Mouse (Mus musculus) embryonic facial prominence, embryonic 11.5 days (tissue): ENCODE data around the gene Dhcr7. TPM values are rescaled to one million over a fixed set of nuclear protein-coding genes. Genes with fewer than 3 reads are reported as not detected.

Experiments
- ATAC-seq: fragments of 200-750 bp; cut with Nextera tagmentation; replicated peaks from 2 replicates; pipeline ENCODE4 v1.8.0; 2017; ENCODE audit warnings: low read depth; ENCODE audit not compliant: insufficient number of reproducible peaks, low FRiP score, low TSS enrichment
- DNase-seq: peaks from one replicate; pipeline ENCODE4 v3.0.0-alpha.2; 2015; ENCODE audit warnings: low spot score
- H3K27ac ChIP-seq: fragments of 300-500 bp; sonication (generic); replicated peaks from 2 replicates; pipeline ENCODE4 v1.5.1; 2014; ENCODE audit warnings: mild to moderate bottlenecking, low read depth, low read length, control low read depth
- H3K27me3 ChIP-seq: fragments of 300-500 bp; sonication (generic); 2 replicates; pipeline ENCODE4 v1.6.1; 2014; ENCODE audit warnings: mild to moderate bottlenecking, low read length, moderate library complexity, mixed read lengths; ENCODE audit not compliant: control insufficient read depth, insufficient read depth
- H3K36me3 ChIP-seq: fragments of 300-500 bp; sonication (generic); replicated peaks from 2 replicates; pipeline ENCODE4 v1.6.1; 2014; ENCODE audit warnings: low read depth, mild to moderate bottlenecking, low read length, moderate library complexity, mixed read lengths; ENCODE audit not compliant: control insufficient read depth, insufficient read depth
- H3K4me1 ChIP-seq: fragments of 300-500 bp; sonication (generic); 2 replicates; pipeline ENCODE4 v1.6.1; 2014; ENCODE audit warnings: low read length, mixed read lengths; ENCODE audit not compliant: control insufficient read depth, insufficient read depth
- H3K4me2 ChIP-seq: fragments of 300-500 bp; sonication (generic); 2 replicates; pipeline ENCODE4 v1.6.1; 2014; ENCODE audit warnings: low read depth, mild to moderate bottlenecking, control low read depth, low read length, moderate library complexity
- H3K4me3 ChIP-seq: fragments of 300-500 bp; sonication (generic); 2 replicates; pipeline ENCODE4 v1.5.1; 2014; ENCODE audit warnings: low read depth, low read length, control low read depth
- H3K9ac ChIP-seq: fragments of 300-500 bp; sonication (generic); replicated peaks from 2 replicates; pipeline ENCODE4 v1.6.1; 2014; ENCODE audit warnings: mild to moderate bottlenecking, control low read depth, low read length
- H3K9me3 ChIP-seq: fragments of 300-500 bp; sonication (generic); replicated peaks from 2 replicates; pipeline ENCODE4 v1.6.1; 2016; ENCODE audit warnings: mild to moderate bottlenecking, low read length, inconsistent platforms, mixed read lengths; ENCODE audit not compliant: control insufficient read depth
- WGBS: fragments of 180-500 bp; shearing (Covaris S2); extraction: QIAGEN DNeasy Blood & Tissue Kit; methylation state at CpG from one replicate; pipeline ENCODE4 v1.1.7; 2014; 5-methylcytosine and 5-hydroxymethylcytosine counted together
- microRNA-seq: library from miRNA; unstranded; fragments of <30 nt; microRNA quantifications from one replicate; pipeline ENCODE4, GENCODE M21; 2016; ENCODE audit warnings: borderline number of aligned reads
- polyA plus RNA-seq: library from polyadenylated mRNA; unstranded; fragments of >200 nt; fragmentation: Nextera tagmentation; extraction: Ambion mirVana; gene quantifications from 2 replicates; pipeline ENCODE4 v1.2.1, GENCODE M21; 2014

Gene Dhcr7
- polyA plus RNA-seq, 1 experiment from 2014 or later: 56.4 TPM

DNA sequence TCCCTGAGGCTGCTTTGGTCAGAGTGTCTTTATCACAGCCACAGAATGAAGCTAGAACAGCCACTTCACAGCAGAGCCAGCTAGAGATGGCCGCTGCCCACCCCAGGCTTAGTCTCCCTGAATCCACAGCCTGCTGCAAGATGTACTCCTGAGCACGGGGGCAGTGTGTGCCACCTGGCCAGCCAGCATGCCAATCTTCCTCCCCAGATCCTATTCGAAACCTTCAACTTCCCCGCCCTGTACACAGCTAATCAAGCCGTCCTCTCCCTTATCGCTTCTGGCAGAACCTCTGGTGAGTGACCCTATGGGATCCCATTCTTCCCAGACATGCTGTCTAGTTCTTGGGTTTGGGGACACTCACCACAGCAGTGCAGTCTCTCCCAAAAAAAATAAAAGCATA is 60.8 kb downstream of the Dhcr7 start:
- Histone ChIP-seq H3K9me3 (no peaks in the 10 kb centered on the region), H3K4me3 (no peak overlapping the region), H3K27ac (no peak overlapping the region), H3K4me1 (no peaks in the 10 kb centered on the region), H3K9ac (no peak overlapping the region), H3K4me2 (no peak overlapping the region), H3K27me3 (no peaks in the 10 kb centered on the region), H3K36me3 (no peaks in the 10 kb centered on the region)
- DNase-seq (no peak), ATAC-seq (no peak)
- 72% methylated on average over 6 of the region's 6 CpGs for WGBS

DNA sequence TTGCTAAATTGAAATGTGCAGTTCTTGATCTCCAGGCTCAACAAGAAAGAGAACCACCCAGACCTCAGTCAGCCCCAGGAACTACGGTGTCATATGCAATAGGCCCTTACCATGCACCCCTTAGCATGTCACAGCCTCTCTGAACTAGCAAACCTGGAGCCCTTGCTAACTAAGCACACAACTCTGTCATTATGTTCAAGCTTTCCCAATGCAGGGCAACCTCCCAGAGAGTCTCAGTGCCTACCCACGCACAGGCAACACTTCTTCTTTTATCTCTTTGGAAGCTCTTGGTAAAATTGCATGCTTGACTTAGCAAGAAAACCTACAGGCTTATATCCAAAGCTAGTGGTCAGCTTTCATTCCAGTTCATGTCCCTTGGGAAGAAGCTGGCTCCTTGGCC is 68.2 kb downstream of the Dhcr7 start:
- no peak overlapping the region for H3K9ac ChIP-seq
- H3K27ac ChIP-seq: no peak overlapping the region
- H3K4me1 ChIP-seq: no peaks in the 10 kb centered on the region
- H3K27me3 ChIP-seq: no peaks in the 10 kb centered on the region
- H3K36me3 ChIP-seq: no peaks in the 10 kb centered on the region
- H3K4me2 ChIP-seq: no peak overlapping the region
- no peaks in the 10 kb centered on the region for H3K9me3 ChIP-seq
- ATAC-seq (no peak), DNase-seq (no peak)
- 76% methylated on average over 2 of the region's 2 CpGs for WGBS
- H3K4me3 ChIP-seq: no peak overlapping the region

GRCm38 (mm10) chr7:143892361-143892760 is 69.4 kb downstream of the Dhcr7 start:
- ATAC-seq (no peak), DNase-seq (no peak)
- H3K4me1 ChIP-seq: no peaks in the 10 kb centered on the region
- WGBS: 66% methylated on average over 2 of the region's 2 CpGs
- no peaks in the 10 kb centered on the region for H3K27me3 ChIP-seq
- no peak overlapping the region for H3K27ac ChIP-seq
- no peak overlapping the region for H3K4me2 ChIP-seq
- no peak overlapping the region for H3K4me3 ChIP-seq
- no peaks in the 10 kb centered on the region for H3K9me3 ChIP-seq
- H3K9ac ChIP-seq: no peak overlapping the region
- H3K36me3 ChIP-seq: no peaks in the 10 kb centered on the region

Small RNA genes within 50 kb of the gene (microRNA-seq; reads per million reads assigned to microRNA genes)
- gene Gm22064: not detected

Other genes starting within 250 kb of the Dhcr7 start
- gene Cars, start 223.1 kb upstream of the Dhcr7 start, polyA plus RNA-seq: 55.9 and 56.7 TPM in 2 replicates
- 0.07 and 0.08 TPM in 2 replicates for gene Tnfrsf26, start 194.4 kb upstream of the Dhcr7 start, polyA plus RNA-seq
- gene Tnfrsf22, start 173.5 kb upstream of the Dhcr7 start, polyA plus RNA-seq: 8.3 and 11.5 TPM in 2 replicates
- 0.43 and 0.59 TPM in 2 replicates for gene Tnfrsf23, start 137.3 kb upstream of the Dhcr7 start, polyA plus RNA-seq
- gene Osbpl5, start 66.2 kb upstream of the Dhcr7 start, polyA plus RNA-seq: 11.9 and 13.9 TPM in 2 replicates
- not detected in 2 replicates for gene Mrgprg, start 56.2 kb upstream of the Dhcr7 start, polyA plus RNA-seq
- 1.4 and 1.7 TPM in 2 replicates for gene Mrgpre, start 38.6 kb upstream of the Dhcr7 start, polyA plus RNA-seq
- gene Nadsyn1, start 296 bp upstream of the Dhcr7 start, polyA plus RNA-seq: 7.3 and 7.5 TPM in 2 replicates
- gene Gm498, start 43.7 kb downstream of the Dhcr7 start, polyA plus RNA-seq: not detected in 2 replicates
- 0.98 and 1.3 TPM in 2 replicates for gene Shank2, start 178.8 kb downstream of the Dhcr7 start, polyA plus RNA-seq